Mouse (Mus musculus): Measurements from ENCODE around the gene 4933416C03Rik. TPM values are rescaled to one million over a fixed set of nuclear protein-coding genes. Genes with fewer than 3 reads are reported as not detected.

Gene 4933416C03Rik
- polyA plus RNA-seq, 1 experiment from 2014 or later = not detected

Other genes starting within 250 kb of the 4933416C03Rik start
- 0.30 and 0.35 TPM in 2 replicates for gene Ptprr, start 95.7 kb downstream of the 4933416C03Rik start, polyA plus RNA-seq (2015; fragmentation: Nextera tagmentation; extraction: Ambion mirVana)
- gene Ptprb, start 161.6 kb upstream of the 4933416C03Rik start, polyA plus RNA-seq (2015; fragmentation: Nextera tagmentation; extraction: Ambion mirVana) = 5.4 and 8.2 TPM in 2 replicates

Measured in heart, embryonic 16.5 days (tissue).